Mouse (Mus musculus) mouse trophoblast stem cell (cell line): ENCODE results near the gene Kdm2b.

Experiments
- in situ Hi-C, 2 experiments: fragments of 300-500 bp; cut with MseI, MboI; formaldehyde crosslinking; loops; 2 replicates in 1 of 2; 3 replicates in 1 of 2; pipeline ENCODE4 v1.15.1; 2025

Gene Kdm2b

GRCm38 (mm10) chr5:122989551-122990330 lies at the start of gene Kdm2b:
TSS of gene Kdm2b (minus strand) at chr5:122989823.
- in situ Hi-C loops = no loop called here

DNA sequence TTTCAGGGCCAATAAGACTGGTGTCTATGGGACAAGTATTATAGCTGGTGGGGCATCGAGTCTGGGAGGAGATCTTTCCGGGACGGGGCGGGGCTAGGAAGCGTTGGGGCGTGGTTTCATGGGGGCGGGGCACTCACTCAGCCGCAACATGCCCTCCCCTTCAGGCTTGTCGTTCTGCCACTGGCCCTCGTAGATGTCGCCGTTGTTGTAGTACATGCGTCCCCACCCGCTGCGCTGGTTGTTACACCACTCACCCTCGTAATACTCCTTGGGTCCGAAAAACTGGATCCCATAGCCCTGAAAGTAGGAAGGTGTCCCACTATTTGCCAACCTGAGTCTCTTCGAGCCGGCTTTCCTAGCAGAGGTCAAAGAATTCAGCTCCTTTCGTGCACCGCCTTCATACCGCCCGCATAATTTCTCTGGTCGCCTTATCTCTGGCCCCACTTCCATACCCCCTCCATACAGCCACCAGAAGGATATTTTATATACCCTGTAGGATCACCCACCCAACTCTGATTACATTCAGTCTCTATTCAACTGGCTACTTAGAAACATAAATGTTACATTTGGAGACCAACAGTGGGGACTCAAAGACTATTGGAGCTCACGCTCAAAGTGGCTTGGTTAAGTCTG lies 49.6 kb upstream of the Kdm2b start:
- in situ Hi-C loops = no loop called here

GRCm38 (mm10) chr5:123038115-123038514 lies 48.5 kb upstream of the Kdm2b start:
- in situ Hi-C loops = no loop called here

DNA sequence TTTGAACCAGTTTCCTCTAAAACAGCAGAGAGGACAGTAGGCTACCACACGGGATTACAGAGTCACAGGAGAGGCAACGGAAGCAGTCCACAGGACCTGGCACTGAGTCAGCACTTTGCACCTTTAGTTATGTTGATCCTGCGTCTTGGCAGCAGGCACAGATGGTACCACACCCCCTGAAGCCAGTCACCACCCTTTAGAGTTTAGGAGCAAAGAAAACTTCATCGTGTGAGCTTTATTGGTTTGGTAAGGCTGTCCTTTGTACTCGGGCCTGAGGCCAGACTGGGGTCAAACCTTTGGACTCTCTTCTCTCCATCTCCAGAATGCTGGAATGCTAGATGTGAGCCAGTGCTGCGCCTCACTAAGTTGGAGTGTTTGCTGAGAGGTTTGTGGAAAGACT lies 45.9 kb upstream of the Kdm2b start:
- in situ Hi-C loops = no loop called here

GRCm38 (mm10) chr5:123035089-123035488 lies 45.5 kb upstream of the Kdm2b start:
- in situ Hi-C loops = no loop called here

DNA sequence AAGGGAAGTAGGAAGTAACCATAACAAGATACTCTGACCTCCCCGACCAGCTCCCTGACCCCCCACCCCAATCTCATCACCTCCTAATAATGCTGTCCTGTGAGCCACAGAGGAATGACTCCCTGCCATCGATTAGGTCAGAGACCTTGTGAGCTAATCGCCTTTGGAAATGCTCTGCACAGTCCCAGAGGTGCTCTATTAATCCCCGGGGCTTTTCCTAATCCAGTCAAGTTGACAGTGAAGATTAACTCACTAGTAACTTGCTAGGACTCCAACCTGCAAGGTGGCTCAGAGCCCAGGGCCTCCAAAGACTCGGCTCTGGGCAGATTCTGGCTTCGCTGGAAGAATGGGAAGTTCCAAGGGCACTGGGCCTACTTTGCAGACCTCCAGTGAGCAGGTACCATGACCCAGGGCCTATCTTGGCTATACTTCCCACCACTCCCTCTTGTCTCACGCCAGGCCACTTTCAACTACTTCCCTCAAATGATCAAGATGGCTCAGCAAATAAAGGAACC lies 44.1 kb upstream of the Kdm2b start:
- in situ Hi-C loops = no loop called here

DNA sequence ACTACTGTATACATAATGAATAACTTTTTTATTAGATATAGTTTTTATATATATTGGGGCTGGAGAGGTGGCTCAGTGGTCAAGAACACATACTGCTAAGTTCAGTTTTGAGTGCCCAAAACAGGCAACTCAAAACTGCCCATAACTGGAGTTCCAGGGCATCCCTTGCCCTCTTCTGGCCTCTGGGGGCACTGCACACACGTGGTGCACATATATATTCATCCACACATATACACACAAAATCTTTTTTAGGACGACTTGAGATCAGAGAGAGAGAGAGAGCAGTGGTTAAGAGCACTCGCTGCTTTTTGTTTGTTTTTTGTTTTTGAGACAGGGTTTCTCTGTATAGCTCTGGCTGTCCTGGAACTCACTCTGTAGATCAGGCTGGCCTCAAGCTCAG lies 41.7 kb upstream of the Kdm2b start:
- in situ Hi-C loops = no loop called here

DNA sequence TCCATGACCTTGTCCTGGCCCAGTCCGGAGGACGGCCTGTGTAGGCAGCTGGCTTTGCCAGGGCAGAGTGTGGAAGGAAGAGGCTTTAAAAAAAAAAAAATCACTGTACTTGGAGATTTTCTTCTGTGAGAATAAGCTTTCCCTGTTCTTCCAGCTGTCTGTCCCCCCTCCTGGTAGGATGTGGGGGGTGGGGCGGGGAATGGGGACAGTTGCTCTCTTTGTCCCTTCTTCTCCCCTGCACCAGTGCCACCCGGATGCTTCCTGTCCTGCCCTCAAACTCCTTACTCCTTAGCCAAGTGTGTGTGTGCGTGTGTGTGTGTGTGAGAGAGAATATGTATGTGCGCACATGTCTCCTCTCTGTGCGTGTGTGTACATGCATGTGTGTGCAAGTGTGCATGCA lies 40.1 kb upstream of the Kdm2b start:
- in situ Hi-C loops = no loop called here

DNA sequence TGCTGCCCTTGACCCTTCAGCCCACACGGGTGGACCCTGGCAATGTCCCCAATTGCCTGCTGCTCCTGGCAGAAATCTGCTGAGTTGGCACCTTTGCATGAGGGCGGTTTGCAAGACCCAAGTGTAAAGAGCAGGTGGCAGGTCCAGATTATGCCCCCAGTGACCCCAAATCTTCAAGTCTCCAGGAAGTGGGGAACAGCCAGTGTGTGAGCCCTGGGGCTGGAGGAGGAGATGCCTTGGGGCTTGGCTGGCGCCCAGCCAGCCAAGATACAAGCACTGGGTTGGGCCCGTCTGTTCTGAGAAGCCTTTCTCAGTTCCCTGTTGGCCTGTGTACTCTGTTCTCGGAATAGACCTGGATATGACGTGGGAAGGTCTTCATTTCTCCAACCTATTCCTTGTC lies 37.8 kb upstream of the Kdm2b start:
- in situ Hi-C loops = no loop called here

DNA sequence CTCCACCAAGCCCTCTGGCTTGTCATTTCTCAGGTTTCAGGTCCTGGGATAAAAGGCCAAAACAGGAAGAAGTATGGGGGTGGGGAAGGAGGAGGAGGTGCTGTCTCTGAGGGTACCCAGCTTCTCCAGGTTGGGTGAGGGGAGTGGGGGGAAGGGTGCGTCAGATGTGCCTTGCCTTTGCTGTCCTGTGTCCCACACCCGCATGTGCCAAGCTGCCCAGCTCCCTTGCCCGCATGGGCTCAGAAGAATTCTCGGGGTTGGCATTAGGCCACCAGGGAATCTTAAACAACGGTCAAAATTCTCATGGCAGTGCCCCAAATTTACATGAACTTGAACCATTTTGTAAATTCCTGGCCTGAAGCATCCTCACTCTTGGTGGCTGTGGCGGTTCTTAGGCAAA lies 36.8 kb upstream of the Kdm2b start:
- in situ Hi-C loops = no loop called here

GRCm38 (mm10) chr5:123024965-123025573 lies 35.4 kb upstream of the Kdm2b start:
- in situ Hi-C loops = no loop called here

DNA sequence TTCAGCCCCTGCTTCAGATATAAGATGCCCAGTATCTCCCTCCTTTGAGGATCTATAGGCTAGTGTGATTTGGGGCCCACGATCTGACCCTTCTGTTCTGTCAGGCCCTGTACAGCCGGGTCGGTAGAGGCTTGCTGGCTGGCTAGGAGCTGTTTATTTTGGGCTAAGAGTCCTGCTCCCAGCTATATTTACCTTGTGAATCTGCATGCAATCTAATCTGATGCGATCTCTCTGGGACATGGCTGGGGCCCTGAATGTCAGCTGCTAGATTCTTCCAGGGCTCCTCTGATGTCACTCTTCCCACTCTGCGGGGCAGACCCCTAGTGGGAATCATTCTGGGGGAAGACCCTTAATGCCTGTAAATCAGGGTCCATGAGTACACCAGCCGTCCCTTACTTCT lies 34.7 kb upstream of the Kdm2b start:
- in situ Hi-C loops = no loop called here

DNA sequence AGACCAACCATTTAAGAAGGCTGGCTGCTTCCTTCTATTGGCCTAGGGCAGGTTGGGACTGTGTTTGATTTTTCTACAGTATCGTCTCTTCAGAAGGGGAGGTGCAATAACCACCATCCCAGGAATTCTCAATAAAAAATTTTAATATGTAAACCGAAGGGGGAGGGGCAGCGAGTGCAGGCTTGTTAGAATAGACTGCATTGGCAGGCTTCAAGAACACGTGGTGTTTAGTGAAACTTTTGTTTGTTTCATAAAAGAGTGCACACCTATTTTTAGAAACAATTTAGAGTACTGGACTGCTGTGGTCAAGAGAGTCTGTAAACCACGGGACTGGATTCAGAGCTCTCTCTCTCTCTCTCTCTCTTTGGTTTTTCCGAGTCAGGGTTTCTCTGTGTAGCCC lies 33.4 kb upstream of the Kdm2b start:
- in situ Hi-C loops = no loop called here

DNA sequence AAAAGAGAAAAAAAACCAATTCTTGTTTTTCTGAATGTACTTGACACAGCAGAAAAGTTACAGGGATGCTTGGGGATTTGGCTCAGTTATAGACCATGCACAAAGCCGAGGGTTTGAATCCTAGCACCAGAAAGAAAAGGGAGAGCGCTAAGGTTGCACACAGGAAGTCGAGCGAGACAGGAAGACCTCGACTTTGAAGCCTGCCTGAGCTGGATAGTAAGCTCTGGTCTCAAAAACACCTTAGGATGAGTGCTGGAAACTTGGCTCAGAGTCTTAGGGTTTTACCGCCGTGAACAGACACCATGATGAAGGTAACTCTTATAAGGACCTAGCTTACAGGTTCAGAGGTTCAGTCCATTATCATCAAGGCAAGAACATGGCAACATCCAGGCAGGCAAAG lies 31.8 kb upstream of the Kdm2b start:
- in situ Hi-C loops = no loop called here

- in situ Hi-C loops = no loop called here
These were observed 30.8 kb upstream of the Kdm2b start for GRCm38 (mm10) chr5:123020426-123020825.

GRCm38 (mm10) chr5:123019336-123020016 lies 29.9 kb upstream of the Kdm2b start:
- in situ Hi-C loops = no loop called here

GRCm38 (mm10) chr5:123017504-123017903 lies 27.9 kb upstream of the Kdm2b start:
- in situ Hi-C loops = no loop called here

DNA sequence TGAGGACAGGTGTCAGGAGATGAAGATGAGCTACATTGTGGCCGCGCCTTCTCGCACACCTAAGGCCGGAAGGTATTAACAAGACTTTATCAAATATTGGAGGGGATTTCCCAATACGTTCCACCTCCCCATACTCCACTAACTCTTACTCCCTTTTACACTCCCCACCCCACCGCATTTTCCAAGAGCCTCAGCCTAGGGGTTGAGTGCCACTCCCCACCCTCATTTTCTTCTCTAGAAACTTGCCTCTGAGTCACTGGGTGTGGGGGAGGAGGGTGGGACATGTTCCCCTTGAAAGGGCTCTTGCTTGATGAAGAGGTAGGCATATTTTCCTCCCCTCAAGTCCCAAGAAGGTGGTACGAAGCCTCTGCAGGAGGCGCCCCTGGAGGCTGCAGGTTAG lies 26.3 kb upstream of the Kdm2b start:
- in situ Hi-C loops = no loop called here

- in situ Hi-C loops = no loop called here
These were observed 25.4 kb upstream of the Kdm2b start, which contains the start of gene Orai1 for GRCm38 (mm10) chr5:123014753-123015701. TSS of gene Orai1 (plus strand) at chr5:123015074.

GRCm38 (mm10) chr5:123013599-123014315 lies 24.1 kb upstream of the Kdm2b start:
- in situ Hi-C loops = no loop called here
